Mouse (Mus musculus): Measurements from ENCODE around the gene Slc17a9. TPM values are rescaled to one million over a fixed set of nuclear protein-coding genes. Genes with fewer than 3 reads are reported as not detected.

Gene Slc17a9
- total RNA-seq (2021): under 1 TPM; 0.28 to 0.77 TPM

- intact Hi-C loops (cut with DNase I): no loop called here
Measured at GRCm38 (mm10) chr2:180724585-180725413, at the start of gene Slc17a9. Gene Slc17a9, plus strand, starts transcription at chr2:180725263.

GRCm38 (mm10) chr2:180676706-180677105, 48.4 kb upstream of the Slc17a9 start:
- DNase-seq (ENCODE audit: extremely low spot score in 1 of 2, low spot score in 2 of 2): no peak
- intact Hi-C loops (cut with DNase I): no loop called here

More at GRCm38 (mm10) chr2:180724585-180725413, at the start of gene Slc17a9:
- peak in 1 of 2 experiments; percentile 61 for DNase-seq (ENCODE audit: extremely low spot score in 1 of 2, low spot score in 2 of 2)

GRCm38 (mm10) chr2:180678609-180679140, 46.4 kb upstream of the Slc17a9 start:
- intact Hi-C loops (cut with DNase I): no loop called here

GRCm38 (mm10) chr2:180681225-180681624, 43.8 kb upstream of the Slc17a9 start:
- DNase-seq (ENCODE audit: extremely low spot score in 1 of 2, low spot score in 2 of 2): peak in 1 of 2 experiments; percentile 6
- intact Hi-C loops (cut with DNase I): no loop called here

More at GRCm38 (mm10) chr2:180678609-180679140, 46.4 kb upstream of the Slc17a9 start:
- peak; percentile 60 to 69 for DNase-seq (ENCODE audit: extremely low spot score in 1 of 2, low spot score in 2 of 2)

- DNase-seq (ENCODE audit: extremely low spot score in 1 of 2, low spot score in 2 of 2): no peak
- intact Hi-C loops (cut with DNase I): no loop called here
Measured at GRCm38 (mm10) chr2:180683524-180683923, 41.5 kb upstream of the Slc17a9 start.

GRCm38 (mm10) chr2:180684031-180684430, 41.0 kb upstream of the Slc17a9 start:
- intact Hi-C loops (cut with DNase I): no loop called here
- no peak for DNase-seq (ENCODE audit: extremely low spot score in 1 of 2, low spot score in 2 of 2)

- DNase-seq (ENCODE audit: extremely low spot score in 1 of 2, low spot score in 2 of 2): no peak
- intact Hi-C loops (cut with DNase I): no loop called here
Measured at GRCm38 (mm10) chr2:180689841-180690240, 35.2 kb upstream of the Slc17a9 start.

- intact Hi-C loops (cut with DNase I): no loop called here
- peak; percentile 40 to 53 for DNase-seq (ENCODE audit: extremely low spot score in 1 of 2, low spot score in 2 of 2)
Measured at GRCm38 (mm10) chr2:180692630-180693029, 32.4 kb upstream of the Slc17a9 start.

- intact Hi-C loops (cut with DNase I): no loop called here
Measured at GRCm38 (mm10) chr2:180695176-180695575, 29.9 kb upstream of the Slc17a9 start.

GRCm38 (mm10) chr2:180700457-180700856, 24.6 kb upstream of the Slc17a9 start:
- DNase-seq (ENCODE audit: extremely low spot score in 1 of 2, low spot score in 2 of 2): no peak
- intact Hi-C loops (cut with DNase I): no loop called here

More at GRCm38 (mm10) chr2:180695176-180695575, 29.9 kb upstream of the Slc17a9 start:
- DNase-seq (ENCODE audit: extremely low spot score in 1 of 2, low spot score in 2 of 2): no peak

GRCm38 (mm10) chr2:180701053-180701766, 23.9 kb upstream of the Slc17a9 start:
- intact Hi-C loops (cut with DNase I): no loop called here

GRCm38 (mm10) chr2:180701767-180702621, 23.1 kb upstream of the Slc17a9 start:
- intact Hi-C loops (cut with DNase I): no loop called here
- peak; percentile 86 to 95 for DNase-seq (ENCODE audit: extremely low spot score in 1 of 2, low spot score in 2 of 2)

More at GRCm38 (mm10) chr2:180701053-180701766, 23.9 kb upstream of the Slc17a9 start:
- no peak for DNase-seq (ENCODE audit: extremely low spot score in 1 of 2, low spot score in 2 of 2)

- DNase-seq (ENCODE audit: extremely low spot score in 1 of 2, low spot score in 2 of 2): no peak
- intact Hi-C loops (cut with DNase I): no loop called here
Measured at GRCm38 (mm10) chr2:180702701-180703149, 22.3 kb upstream of the Slc17a9 start.

- intact Hi-C loops (cut with DNase I): no loop called here
- DNase-seq (ENCODE audit: extremely low spot score in 1 of 2, low spot score in 2 of 2): no peak
Measured at GRCm38 (mm10) chr2:180703175-180703574, 21.9 kb upstream of the Slc17a9 start.

GRCm38 (mm10) chr2:180703645-180704359, 21.3 kb upstream of the Slc17a9 start:
- intact Hi-C loops (cut with DNase I): no loop called here
- no peak for DNase-seq (ENCODE audit: extremely low spot score in 1 of 2, low spot score in 2 of 2)

- no peak for DNase-seq (ENCODE audit: extremely low spot score in 1 of 2, low spot score in 2 of 2)
- intact Hi-C loops (cut with DNase I): no loop called here
Measured at GRCm38 (mm10) chr2:180704591-180704990, 20.5 kb upstream of the Slc17a9 start.

- DNase-seq (ENCODE audit: extremely low spot score in 1 of 2, low spot score in 2 of 2): no peak
- intact Hi-C loops (cut with DNase I): no loop called here
Measured at GRCm38 (mm10) chr2:180705066-180705465, 20.0 kb upstream of the Slc17a9 start.

GRCm38 (mm10) chr2:180705975-180706374, 19.1 kb upstream of the Slc17a9 start:
- intact Hi-C loops (cut with DNase I): no loop called here
- DNase-seq (ENCODE audit: extremely low spot score in 1 of 2, low spot score in 2 of 2): no peak

Data from left cerebral cortex, postnatal 10 days (tissue).